Mouse (Mus musculus): ENCODE measurements at regions not wholly inside any gene's neighbourhood (a gene's known extent, or its start where the extent isn't known, plus 50 kb on each side); places are given as distances from the start of the nearest gene placed in this dataset.

DNA sequence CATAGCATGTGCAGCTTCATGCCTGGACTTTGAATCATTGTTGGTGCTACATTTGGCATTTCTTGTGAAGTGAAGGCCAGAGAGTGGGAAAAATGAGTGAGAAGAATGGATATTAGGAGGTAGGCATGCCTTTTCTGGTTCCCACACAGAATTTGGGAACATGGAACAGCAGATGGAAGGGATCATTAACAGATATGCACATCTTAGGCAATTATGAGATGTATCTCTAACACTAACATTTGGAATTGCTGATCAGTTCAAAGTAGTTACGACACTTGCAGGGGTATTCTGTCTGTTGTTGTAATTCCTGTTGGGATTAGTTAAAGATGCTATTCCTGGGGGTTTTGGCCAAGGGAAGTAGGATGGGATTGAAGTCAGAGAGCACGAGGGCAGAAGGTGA is 2164.4 kb downstream of the 4930444P10Rik start:
- TF ChIP-seq CTCF (IDR thresholded peaks at IDR 0.05; ENCODE audit: low read depth, low read length) (no peak), POLR2A (IDR thresholded peaks at IDR 0.05; ENCODE audit: borderline replicate concordance, low read depth, low read length) (no peak)

Measured in bone marrow macrophage, adult 2 months (primary cell).